Comparison of ENCODE assay signal across 11 mouse cellular contexts in genomic region chr4:62735878-62736277, GRCm38 (mm10).
DNase-seq lines count a peak whose midpoint lies in the region; ATAC-seq and TF ChIP-seq lines count a peak whose summit lies in the region.
"Had no signal": no experiment of that assay in that cellular context is flagged by ENCODE, and none has a peak within 500 bp of the region (broad histone marks: within the 10 kb centered on the region; RNA-seq: fewer than 3 reads in every experiment).

No protein-coding gene starts in this region.

- H3K27me3 ChIP-seq in testis, adult 2 months (ENCODE audit: control insufficient read depth, insufficient read depth, low read length) = no peaks in the 10 kb centered on the region
- no peaks in the 10 kb centered on the region for H3K27me3 ChIP-seq in heart, postnatal 0 days (ENCODE audit: control insufficient read depth, insufficient read depth, low read length)
- H3K27me3 ChIP-seq: liver, embryonic 12.5 days had no signal

- DNase-seq in heart, adult 9 months (ENCODE audit: low spot score in 2 of 2) = peak; percentile 54 to 68
- no peak for DNase-seq in heart, postnatal 25 days (ENCODE audit: low spot score)
- no peak for DNase-seq in testis, postnatal 10 days (ENCODE audit: low spot score)
- DNase-seq in heart, postnatal 0 days (ENCODE audit: low spot score) = peak; percentile 59
- no peak for DNase-seq in Muller cell, postnatal 12 days (ENCODE audit: inconsistent ontology term)
- no peak for DNase-seq in ovary, postnatal 14 days (ENCODE audit: low spot score)
- DNase-seq in adrenal gland, postnatal 25 days = no peak
- DNase-seq: right cerebral cortex, adult 18-20 months had no signal

- H3K4me3 ChIP-seq in testis, adult 2 months (ENCODE audit: control insufficient read depth, low read depth, low read length) = no peak overlapping the region
- H3K4me3 ChIP-seq in heart, postnatal 0 days (ENCODE audit: low read depth, low read length) = no peak overlapping the region
- H3K4me3 ChIP-seq: liver, embryonic 12.5 days had no signal

- ATAC-seq in heart, postnatal 0 days (ENCODE audit: insufficient read depth, low read depth) = no peak
- ATAC-seq: liver, embryonic 12.5 days had no signal

- H3K4me1 ChIP-seq in testis, adult 2 months (ENCODE audit: control insufficient read depth, insufficient read depth, low read length) = peaks cover 2% of the 10 kb centered on the region; the same call in 1 of the 2 replicates
- H3K4me1 ChIP-seq in heart, postnatal 0 days (ENCODE audit: control insufficient read depth, insufficient read depth) = peaks cover 68% of the 10 kb centered on the region

- peak; percentile 3; the same call in 1 of the 2 replicates for TF ChIP-seq EP300 in heart, postnatal 0 days (IDR thresholded peaks at IDR 0.05; ENCODE audit: low read depth)

- H3K4me2 ChIP-seq in heart, postnatal 0 days (ENCODE audit: low read depth, low read length) = peak overlapping the region; percentile 12; the same call in 1 of the 2 replicates
- H3K4me2 ChIP-seq: liver, embryonic 12.5 days had no signal

- 25% methylated on average over 9 of the region's 9 CpGs for WGBS in heart, postnatal 0 days

- intact Hi-C loops in heart, postnatal 25 days (cut with DNase I) = no loop called here

- H3K36me3 ChIP-seq in testis, adult 2 months (ENCODE audit: control insufficient read depth, insufficient read depth, low read length) = no peaks in the 10 kb centered on the region
- H3K36me3 ChIP-seq in heart, postnatal 0 days (replicated peaks; ENCODE audit: control insufficient read depth, insufficient read depth, low read length) = no peaks in the 10 kb centered on the region
- H3K36me3 ChIP-seq: G1E; liver, embryonic 12.5 days had no signal

- peak overlapping the region; percentile 34; the same call in 1 of the 2 replicates for H3K9ac ChIP-seq in heart, postnatal 0 days (replicated peaks; ENCODE audit: low read depth, low read length)
- H3K9ac ChIP-seq: liver, embryonic 12.5 days had no signal

- peak overlapping the region; percentile 12; the same call in 1 of the 2 replicates for H3K27ac ChIP-seq in testis, adult 2 months (ENCODE audit: control insufficient read depth, insufficient read depth, low read depth, low read length)
- peak overlapping the region; percentile 75 for H3K27ac ChIP-seq in heart, postnatal 0 days (ENCODE audit: low read depth)
- H3K27ac ChIP-seq: liver, embryonic 12.5 days had no signal

- TF ChIP-seq CTCF in testis, adult 2 months (IDR thresholded peaks at IDR 0.05; ENCODE audit: control insufficient read depth, insufficient read depth, insufficient replicate concordance, low read depth, low read length) = no peak
- TF ChIP-seq CTCF in heart, postnatal 0 days (IDR thresholded peaks at IDR 0.05; ENCODE audit: low read depth) = no peak

- no peak for TF ChIP-seq POLR2A in testis, adult 2 months (IDR thresholded peaks at IDR 0.05; ENCODE audit: control insufficient read depth, low read depth, low read length)

- H3K9me3 ChIP-seq in heart, postnatal 0 days (replicated peaks; ENCODE audit: control insufficient read depth, low read length) = no peaks in the 10 kb centered on the region
- H3K9me3 ChIP-seq: liver, embryonic 12.5 days had no signal

Comparison
In these comparisons a context has a peak if more than half of its experiments do, and no peak if none do; other contexts are left out.
1. DNase-seq: peak in heart, adult 9 months (2 of 2) and heart, postnatal 0 days (single experiment); none in heart, postnatal 25 days (single experiment), testis, postnatal 10 days (single experiment), Muller cell, postnatal 12 days (single experiment), ovary, postnatal 14 days (single experiment) and adrenal gland, postnatal 25 days (single experiment).